In the genomic region with DNA sequence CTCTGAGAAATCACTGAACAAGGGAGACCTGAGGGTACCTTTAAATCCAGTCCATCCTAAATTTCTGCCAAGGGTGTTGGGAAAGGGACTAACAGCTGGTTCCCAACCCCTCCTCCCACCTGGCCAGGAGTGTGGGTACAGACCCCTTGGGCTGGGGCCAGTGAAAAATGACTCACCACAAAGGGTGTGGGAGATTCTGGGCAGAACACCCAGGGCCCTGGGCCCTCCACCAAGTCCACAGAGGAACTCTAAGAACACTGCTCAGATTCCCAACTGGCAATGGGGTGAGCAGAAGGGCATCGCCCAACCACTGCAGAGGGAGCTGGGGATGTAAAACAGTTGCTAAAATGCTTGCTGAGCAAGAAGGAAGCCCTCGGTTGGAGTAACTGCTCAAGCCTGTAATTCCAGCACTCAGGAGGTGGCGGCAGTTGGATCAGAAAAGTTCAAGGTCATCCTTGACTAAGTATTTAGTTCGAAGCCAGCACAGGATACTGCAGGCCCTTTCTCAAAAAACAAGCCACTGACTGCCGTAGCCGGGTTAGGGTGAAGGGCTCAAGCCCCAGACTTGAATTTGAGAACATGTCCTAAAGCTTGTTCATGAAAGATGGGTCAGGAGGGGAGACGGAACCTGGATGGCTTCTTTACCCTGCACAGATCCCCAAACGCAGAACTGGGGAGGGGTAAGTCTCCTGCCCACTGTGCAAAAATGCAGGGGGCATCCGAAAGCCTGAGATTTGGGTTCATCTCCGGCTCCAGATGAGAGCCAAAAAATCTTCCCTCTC, we compare ENCODE assay signal across 1 mouse cellular context.
TF ChIP-seq lines count a peak whose summit lies in the region.

No protein-coding gene starts in this region.

TF ChIP-seq in CH12.LX, 34 proteins besides CTCF, POLR2A, EP300 and RAD21:
- TF ChIP-seq MEF2A (IDR thresholded peaks at IDR 0.05; ENCODE audit: borderline replicate concordance, low read depth, low read length) (no peak), ZMIZ1 (IDR thresholded peaks at IDR 0.05; ENCODE audit: low read depth, low read length) (no peak), MAX (IDR thresholded peaks at IDR 0.05; ENCODE audit: low read length) (no peak), RCOR1 (conservative IDR thresholded peaks at IDR 0.05; ENCODE audit: low read depth, low read length) (0 out of 2 replicates have a peak, but pooled peaks have one; percentile 16)
